Mouse (Mus musculus) liver, embryonic 14.5 days (tissue): Measurements from ENCODE around the gene Rpusd4. TPM values are rescaled to one million over a fixed set of nuclear protein-coding genes. Genes with fewer than 3 reads are reported as not detected.

ENCODE experiments used
- ATAC-seq: fragments of 200-750 bp; cut with Nextera tagmentation; 2 replicates; pipeline ENCODE4 v1.8.0; 2017; ENCODE audit warnings: moderate number of reproducible peaks, mild to moderate bottlenecking, moderate library complexity; ENCODE audit not compliant: insufficient read depth
- DNase-seq, 3 experiments: peaks; one replicate each; pipeline ENCODE4 v3.0.0-alpha.2; 2012 to 2013; ENCODE audit warnings: low read depth in 3 of 3, low spot score in 3 of 3
- H3K27ac ChIP-seq: fragments of 300-500 bp; sonication (generic); 2 replicates; pipeline ENCODE4 v1.5.1; 2014; ENCODE audit warnings: moderate library complexity, mild to moderate bottlenecking, control low read depth, inconsistent platforms
- H3K27me3 ChIP-seq: fragments of 300-500 bp; sonication (generic); 2 replicates; pipeline ENCODE4 v1.6.1; 2014; ENCODE audit warnings: mild to moderate bottlenecking, low read length, moderate library complexity; ENCODE audit not compliant: control insufficient read depth, insufficient read depth
- H3K36me3 ChIP-seq: fragments of 300-500 bp; sonication (generic); replicated peaks from 2 replicates; pipeline ENCODE4 v1.6.1; 2014; ENCODE audit warnings: low read depth; ENCODE audit not compliant: control insufficient read depth, insufficient read depth
- H3K4me1 ChIP-seq, 2 experiments: fragments of 200-500 bp in 1 of 2; fragments of 300-500 bp in 1 of 2; sonication (generic) in 1 of 2; replicated peaks; 2 replicates each; pipeline ENCODE4 v1.6.1; 2012 to 2014; ENCODE audit warnings: antibody characterized with exemption in 1 of 2, inconsistent platforms in 1 of 2, low read length in 1 of 2; ENCODE audit not compliant: control insufficient read depth in 2 of 2, insufficient read depth in 2 of 2
- H3K4me2 ChIP-seq: fragments of 300-500 bp; sonication (generic); 2 replicates; pipeline ENCODE4 v1.6.1; 2014; ENCODE audit warnings: low read depth, mild to moderate bottlenecking, control low read depth, moderate library complexity
- H3K4me3 ChIP-seq, 2 experiments: fragments of 200-500 bp in 1 of 2; fragments of 300-500 bp in 1 of 2; sonication (generic) in 1 of 2; 2 replicates each; pipeline ENCODE4 v1.5.1; 2012 to 2014; ENCODE audit warnings: low read depth in 2 of 2, low read length in 2 of 2, mild to moderate bottlenecking in 2 of 2, control low read depth in 1 of 2, inconsistent platforms in 1 of 2, moderate library complexity in 1 of 2; ENCODE audit not compliant: insufficient read depth in 1 of 2
- H3K9ac ChIP-seq: fragments of 300-500 bp; sonication (generic); replicated peaks from 2 replicates; pipeline ENCODE4 v1.6.1; 2014; ENCODE audit warnings: mild to moderate bottlenecking, control low read depth, moderate library complexity
- H3K9me3 ChIP-seq: fragments of 300-500 bp; sonication (generic); 2 replicates; pipeline ENCODE4 v1.6.1; 2016; ENCODE audit warnings: low read length, mixed read lengths; ENCODE audit not compliant: control insufficient read depth
- CTCF ChIP-seq: IDR thresholded peaks from 2 replicates; pipeline ENCODE4 v1.5.1; 2016; ENCODE audit warnings: antibody characterized with exemption, low read depth, control low read depth
- EP300 ChIP-seq: IDR thresholded peaks from 2 replicates; pipeline ENCODE4 v1.6.1; 2016; ENCODE audit warnings: antibody characterized with exemption, low read depth
- WGBS: fragments of 180-500 bp; shearing (Covaris S2); extraction: QIAGEN DNeasy Blood & Tissue Kit; methylation state at CpG from one replicate; pipeline ENCODE4 v1.1.7; 2014; ENCODE audit not compliant: insufficient replicate concordance; 5-methylcytosine and 5-hydroxymethylcytosine counted together
- polyA plus RNA-seq, 2 experiments: library from polyadenylated mRNA; depleted of rRNA in 1 of 2; stranded (reverse) in 1 of 2; unstranded in 1 of 2; fragments of >200 nt; fragmentation: Nextera tagmentation in 1 of 2; extraction: Ambion mirVana in 1 of 2; gene quantifications; 2 replicates each; pipeline versions ENCODE4 v1.2.1 to v1.2.3; 2012 to 2014

Rpusd4 gene
- polyA plus RNA-seq, 2 experiments = 8.9 to 11.4 TPM

- H3K4me3 ChIP-seq = no peak overlapping the region
- no peak for ATAC-seq
- 88% methylated on average over 1 of the region's 1 CpGs for WGBS
- H3K27me3 ChIP-seq = no peaks in the 10 kb centered on the region
- no peak overlapping the region for H3K9ac ChIP-seq
- H3K27ac ChIP-seq = no peak overlapping the region
- H3K4me1 ChIP-seq = no peaks in the 10 kb centered on the region
- H3K4me2 ChIP-seq = no peak overlapping the region
- H3K9me3 ChIP-seq = no peaks in the 10 kb centered on the region
- no peak for TF ChIP-seq EP300
- H3K36me3 ChIP-seq = no peaks in the 10 kb centered on the region; the same call in 1 of the 2 replicates
- no peak for DNase-seq
Observed at GRCm38 (mm10) chr9:35238371-35238770, 29.3 kb upstream of the Rpusd4 start.

- H3K36me3 ChIP-seq = no peaks in the 10 kb centered on the region; the same call in 1 of the 2 replicates
- H3K4me3 ChIP-seq = no peak overlapping the region
- no peak for TF ChIP-seq CTCF
- no peak for TF ChIP-seq EP300
- H3K27ac ChIP-seq = no peak overlapping the region
- H3K4me2 ChIP-seq = no peak overlapping the region
- no peaks in the 10 kb centered on the region for H3K4me1 ChIP-seq
- DNase-seq (no peak), ATAC-seq (no peak)
- H3K9ac ChIP-seq = no peak overlapping the region
- no peaks in the 10 kb centered on the region for H3K9me3 ChIP-seq
- WGBS = 58% methylated on average over 6 of the region's 6 CpGs
- H3K27me3 ChIP-seq = no peaks in the 10 kb centered on the region
Observed at GRCm38 (mm10) chr9:35238915-35239571, 28.6 kb upstream of the Rpusd4 start.

- Histone ChIP-seq H3K9me3 (no peaks in the 10 kb centered on the region), H3K9ac (no peak overlapping the region), H3K36me3 (no peaks in the 10 kb centered on the region), H3K4me1 (no peaks in the 10 kb centered on the region), H3K4me2 (no peak overlapping the region), H3K27me3 (no peaks in the 10 kb centered on the region), H3K27ac (no peak overlapping the region), H3K4me3 (no peak overlapping the region)
- 68% methylated on average over 1 of the region's 1 CpGs for WGBS
- TF ChIP-seq EP300 (no peak), CTCF (peak; percentile 32; the same call in 1 of the 2 replicates)
- no peak for DNase-seq
- no peak for ATAC-seq
Observed at GRCm38 (mm10) chr9:35239734-35240133, 27.9 kb upstream of the Rpusd4 start.

GRCm38 (mm10) chr9:35247405-35247804 is 20.3 kb upstream of the Rpusd4 start:
- Histone ChIP-seq H3K4me3 (no peak overlapping the region), H3K9ac (no peak overlapping the region), H3K4me2 (no peak overlapping the region), H3K9me3 (no peaks in the 10 kb centered on the region), H3K27me3 (no peaks in the 10 kb centered on the region), H3K4me1 (no peaks in the 10 kb centered on the region; a peak in 1 of 4 replicates), H3K36me3 (no peaks in the 10 kb centered on the region), H3K27ac (no peak overlapping the region)
- 89% methylated on average over 2 of the region's 2 CpGs for WGBS
- ATAC-seq (no peak), DNase-seq (no peak)
- TF ChIP-seq EP300 (no peak), CTCF (no peak)

- Histone ChIP-seq H3K4me2 (no peak overlapping the region), H3K9ac (no peak overlapping the region), H3K27me3 (no peaks in the 10 kb centered on the region), H3K4me1 (no peaks in the 10 kb centered on the region; a peak in 1 of 4 replicates), H3K36me3 (no peaks in the 10 kb centered on the region), H3K27ac (no peak overlapping the region), H3K4me3 (no peak overlapping the region), H3K9me3 (no peaks in the 10 kb centered on the region)
- no peak for DNase-seq
- no peak for ATAC-seq
- TF ChIP-seq EP300 = no peak
- no peak for TF ChIP-seq CTCF
Observed at GRCm38 (mm10) chr9:35249476-35249875, 18.2 kb upstream of the Rpusd4 start.
